8 mouse cellular contexts compared by ENCODE assay signal in genomic region chr5:142723520-142724133, GRCm38 (mm10). TPM values are rescaled to one million over a fixed set of nuclear protein-coding genes. Genes with fewer than 3 reads are reported as not detected.
DNase-seq lines count a peak whose midpoint lies in the region; ATAC-seq and TF ChIP-seq lines count a peak whose summit lies in the region.

No protein-coding gene starts in this region.

- peak; percentile 84 for DNase-seq in adrenal gland, postnatal 14 days
- peak; percentile 81 for DNase-seq in kidney, postnatal 10 days
- peak; percentile 69 to 70 for DNase-seq in thymus, postnatal 36 days

- no peak for TF ChIP-seq EP300 in ES-Bruce4 (IDR thresholded peaks at IDR 0.05; ENCODE audit: insufficient read depth, low read depth, low read length)

- H3K4me1 ChIP-seq in ES-Bruce4 (ENCODE audit: control insufficient read depth, insufficient read depth, low read length), result no peaks in the 10 kb centered on the region
- H3K4me1 ChIP-seq in embryonic facial prominence, embryonic 13.5 days, result peaks cover 11% of the 10 kb centered on the region
- peaks cover 4% of the 10 kb centered on the region for H3K4me1 ChIP-seq in heart, embryonic 15.5 days (replicated peaks)
- peaks cover 7% of the 10 kb centered on the region for H3K4me1 ChIP-seq in lung, embryonic 15.5 days
- peaks cover 3% of the 10 kb centered on the region; the same call in 1 of the 2 replicates for H3K4me1 ChIP-seq in olfactory bulb, adult 2 months (ENCODE audit: control insufficient read depth, insufficient read depth, low read length)

- H3K36me3 ChIP-seq in ES-Bruce4 (ENCODE audit: control insufficient read depth, insufficient read depth, low read length, poor library complexity, severe bottlenecking), result no peaks in the 10 kb centered on the region
- H3K36me3 ChIP-seq in embryonic facial prominence, embryonic 13.5 days, result peaks cover 47% of the 10 kb centered on the region
- peaks cover 37% of the 10 kb centered on the region for H3K36me3 ChIP-seq in heart, embryonic 15.5 days
- peaks cover 39% of the 10 kb centered on the region for H3K36me3 ChIP-seq in lung, embryonic 15.5 days

- TF ChIP-seq CTCF in ES-Bruce4 (IDR thresholded peaks at IDR 0.05; ENCODE audit: low read depth, low read length), result peak; percentile 88
- TF ChIP-seq CTCF in olfactory bulb, adult 2 months (IDR thresholded peaks at IDR 0.05; ENCODE audit: insufficient read depth, low read depth, low read length), result peak; percentile 63

- H3K4me3 ChIP-seq in ES-Bruce4 (ENCODE audit: low read depth, low read length), result no peak overlapping the region
- no peak overlapping the region for H3K4me3 ChIP-seq in embryonic facial prominence, embryonic 13.5 days
- no peak overlapping the region for H3K4me3 ChIP-seq in heart, embryonic 15.5 days
- no peak overlapping the region for H3K4me3 ChIP-seq in lung, embryonic 15.5 days
- no peak overlapping the region for H3K4me3 ChIP-seq in olfactory bulb, adult 2 months (ENCODE audit: insufficient read depth, low read depth, low read length)

- 13% methylated on average over 7 of the region's 7 CpGs for WGBS in embryonic facial prominence, embryonic 13.5 days
- WGBS in heart, embryonic 15.5 days, result 11% methylated on average over 7 of the region's 7 CpGs
- 10% methylated on average over 7 of the region's 7 CpGs for whole genome bisulfite sequencing in lung, embryonic 15.5 days
- WGBS in olfactory bulb, adult 2 months, result 18% methylated on average over 7 of the region's 7 CpGs

- H3K9me3 ChIP-seq in ES-Bruce4 (replicated peaks; ENCODE audit: control insufficient read depth, insufficient read depth, low read length, poor library complexity, severe bottlenecking), result no peaks in the 10 kb centered on the region
- no peaks in the 10 kb centered on the region for H3K9me3 ChIP-seq in embryonic facial prominence, embryonic 13.5 days
- H3K9me3 ChIP-seq in heart, embryonic 15.5 days (replicated peaks), result no peaks in the 10 kb centered on the region
- H3K9me3 ChIP-seq in lung, embryonic 15.5 days, result no peaks in the 10 kb centered on the region

- H3K27ac ChIP-seq in ES-Bruce4 (ENCODE audit: insufficient read depth, low read length), result no peak overlapping the region
- 0 out of 2 replicates have a peak overlapping the region, but pooled peaks have one; percentile 39 for H3K27ac ChIP-seq in embryonic facial prominence, embryonic 13.5 days
- no peak overlapping the region for H3K27ac ChIP-seq in heart, embryonic 15.5 days
- H3K27ac ChIP-seq in lung, embryonic 15.5 days, result no peak overlapping the region
- no peak overlapping the region for H3K27ac ChIP-seq in olfactory bulb, adult 2 months (ENCODE audit: insufficient read depth, low read depth, low read length)

- ATAC-seq in embryonic facial prominence, embryonic 13.5 days (ENCODE audit: insufficient number of reproducible peaks, insufficient read depth, low FRiP score, low TSS enrichment, low read depth), result peak; percentile 70
- peak; percentile 47 for ATAC-seq in heart, embryonic 15.5 days (replicated peaks; ENCODE audit: insufficient number of reproducible peaks, insufficient read depth, low FRiP score, low read depth)
- peak; percentile 16; the same call in 1 of the 2 replicates for ATAC-seq in lung, embryonic 15.5 days (ENCODE audit: borderline replicate concordance, extremely low read depth, low FRiP score, low TSS enrichment)

- TF ChIP-seq POLR2A in ES-Bruce4 (IDR thresholded peaks at IDR 0.05; ENCODE audit: insufficient read depth, low read length), result no peak
- no peak for TF ChIP-seq POLR2A in olfactory bulb, adult 2 months (IDR thresholded peaks at IDR 0.05; ENCODE audit: insufficient read depth, low read depth, low read length)

- no peaks in the 10 kb centered on the region for H3K27me3 ChIP-seq in ES-Bruce4 (ENCODE audit: control insufficient read depth, insufficient read depth, low read length, poor library complexity, severe bottlenecking)
- H3K27me3 ChIP-seq in embryonic facial prominence, embryonic 13.5 days, result no peaks in the 10 kb centered on the region
- no peaks in the 10 kb centered on the region for H3K27me3 ChIP-seq in heart, embryonic 15.5 days
- no peaks in the 10 kb centered on the region for H3K27me3 ChIP-seq in lung, embryonic 15.5 days

- H3K4me2 ChIP-seq in embryonic facial prominence, embryonic 13.5 days, result peak overlapping the region; percentile 16; the same call in 1 of the 2 replicates
- peak overlapping the region; percentile 46; the same call in 1 of the 2 replicates for H3K4me2 ChIP-seq in heart, embryonic 15.5 days
- peak overlapping the region; percentile 13; the same call in 1 of the 2 replicates for H3K4me2 ChIP-seq in lung, embryonic 15.5 days

- H3K9ac ChIP-seq in ES-Bruce4 (ENCODE audit: low read depth, poor library complexity, severe bottlenecking), result no peak overlapping the region
- no peak overlapping the region for H3K9ac ChIP-seq in embryonic facial prominence, embryonic 13.5 days
- no peak overlapping the region for H3K9ac ChIP-seq in heart, embryonic 15.5 days
- no peak overlapping the region for H3K9ac ChIP-seq in lung, embryonic 15.5 days

RNA-seq across cellular contexts. Expression of gene Slc29a4, which starts 31.3 kb away (rescaled TPM):
- polyA plus RNA-seq in ES-Bruce4 (2011; ENCODE audit: insufficient read depth, insufficient read length, low read depth, missing spikeins), result 9.5 and 9.9 TPM in 2 replicates
- total RNA-seq in adrenal gland, postnatal 14 days (2021), result 19.5 and 22.6 TPM in 2 replicates
- 11.4 and 12.8 TPM in 2 replicates for polyA plus RNA-seq in embryonic facial prominence, embryonic 13.5 days (2015; fragmentation: Nextera tagmentation; extraction: Ambion mirVana)
- 1.1 and 1.9 TPM in 2 replicates for polyA plus RNA-seq in heart, embryonic 15.5 days (2015; fragmentation: Nextera tagmentation; extraction: Ambion mirVana)
- polyA plus RNA-seq in lung, embryonic 15.5 days (2015; fragmentation: Nextera tagmentation; extraction: Ambion mirVana), result 6.0 and 6.1 TPM in 2 replicates
- not detected in 2 replicates for polyA plus RNA-seq in olfactory bulb, adult 2 months (2012; ENCODE audit: insufficient read depth, insufficient read length, low replicate concordance, missing spikeins)

Comparison
In these comparisons a context has a peak if more than half of its experiments do, and no peak if none do; other contexts are left out.
1. ATAC-seq: peak in every context shown above with its lines; median percentile 70 in embryonic facial prominence, embryonic 13.5 days; 47 in heart, embryonic 15.5 days; 16 in lung, embryonic 15.5 days.